13 mouse cellular contexts compared by ENCODE assay signal in the genomic region with DNA sequence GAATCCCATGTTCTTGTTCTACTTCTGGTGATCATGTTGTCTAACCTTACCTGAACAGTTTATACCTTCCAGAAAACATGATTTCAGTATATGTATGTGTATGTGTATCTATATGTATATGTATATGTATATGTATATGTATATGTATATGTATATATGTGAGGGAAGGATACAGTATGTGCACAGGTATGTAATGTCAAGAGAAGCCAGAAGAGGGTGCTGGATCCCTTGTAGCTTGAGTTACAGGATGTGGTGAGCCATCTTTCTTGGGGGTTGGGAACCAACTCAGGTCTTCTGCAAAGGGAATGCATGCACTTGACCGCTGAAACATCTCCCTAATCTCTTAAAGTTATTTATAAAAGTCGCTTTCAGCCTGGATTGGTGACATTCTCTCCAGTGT.
A peak's percentile ranks its signal among the peaks of the same experiment; 100 is the strongest.
DNase-seq lines count a peak whose midpoint lies in the region; ATAC-seq and TF ChIP-seq lines count a peak whose summit lies in the region.
"Had no signal": no experiment of that assay in that cellular context is flagged by ENCODE, and none has a peak within 500 bp of the region (broad histone marks: within the 10 kb centered on the region; RNA-seq: fewer than 3 reads in every experiment).

No protein-coding gene starts in this region.

- peaks cover 5% of the 10 kb centered on the region; the same call in 1 of the 2 replicates for H3K4me1 ChIP-seq in hindbrain, embryonic 14.5 days (replicated peaks; ENCODE audit: control insufficient read depth, insufficient read depth, low read length)
- H3K4me1 ChIP-seq in hindbrain, postnatal 0 days (ENCODE audit: insufficient read depth, low read length): no peaks in the 10 kb centered on the region

- no peak for ATAC-seq in hindbrain, embryonic 14.5 days (ENCODE audit: low FRiP score)
- ATAC-seq in hindbrain, postnatal 0 days: no peak

- H3K27me3 ChIP-seq in hindbrain, embryonic 14.5 days (ENCODE audit: control insufficient read depth, insufficient read depth, low read length): no peaks in the 10 kb centered on the region
- no peaks in the 10 kb centered on the region for H3K27me3 ChIP-seq in hindbrain, postnatal 0 days (ENCODE audit: insufficient read depth, low read length)
- H3K27me3 ChIP-seq: heart, embryonic 12.5 days had no signal

- H3K4me2 ChIP-seq in hindbrain, embryonic 14.5 days (replicated peaks): no peak overlapping the region
- no peak overlapping the region for H3K4me2 ChIP-seq in hindbrain, postnatal 0 days (ENCODE audit: low read depth, low read length)
- H3K4me2 ChIP-seq: heart, embryonic 12.5 days had no signal

- H3K36me3 ChIP-seq in hindbrain, embryonic 14.5 days (replicated peaks; ENCODE audit: control insufficient read depth, insufficient read depth): no peaks in the 10 kb centered on the region
- H3K36me3 ChIP-seq in hindbrain, postnatal 0 days (ENCODE audit: insufficient read depth, low read length): no peaks in the 10 kb centered on the region
- H3K36me3 ChIP-seq: heart, embryonic 12.5 days had no signal

- H3K9me3 ChIP-seq in hindbrain, embryonic 14.5 days (ENCODE audit: control insufficient read depth, low read length): no peaks in the 10 kb centered on the region
- H3K9me3 ChIP-seq in hindbrain, postnatal 0 days (ENCODE audit: low read length): no peaks in the 10 kb centered on the region
- H3K9me3 ChIP-seq: heart, embryonic 12.5 days had no signal

- H3K4me3 ChIP-seq in hindbrain, embryonic 14.5 days (replicated peaks; ENCODE audit: low read length): no peak overlapping the region
- no peak overlapping the region for H3K4me3 ChIP-seq in hindbrain, postnatal 0 days (ENCODE audit: low read length)
- H3K4me3 ChIP-seq: heart, embryonic 12.5 days; layer of hippocampus, adult 2 months; myocyte had no signal

- TF ChIP-seq CTCF in hindbrain, postnatal 0 days (IDR thresholded peaks at IDR 0.05; ENCODE audit: low read depth): no peak

- H3K27ac ChIP-seq in hindbrain, embryonic 14.5 days: peak overlapping the region; percentile 63; the same call in 1 of the 2 replicates
- H3K27ac ChIP-seq in hindbrain, postnatal 0 days: no peak overlapping the region
- H3K27ac ChIP-seq: layer of hippocampus, adult 2 months; stomach, postnatal 0 days had no signal

- WGBS in hindbrain, embryonic 14.5 days: 95% methylated on average over 2 of the region's 2 CpGs
- WGBS in hindbrain, postnatal 0 days: 94% methylated on average over 2 of the region's 2 CpGs

- H3K9ac ChIP-seq in hindbrain, embryonic 14.5 days: no peak overlapping the region
- H3K9ac ChIP-seq in hindbrain, postnatal 0 days (replicated peaks; ENCODE audit: low read length): no peak overlapping the region
- H3K9ac ChIP-seq: forebrain, postnatal 0 days; heart, embryonic 12.5 days had no signal

- peak; percentile 28 for DNase-seq in embryo, embryonic 10 days (ENCODE audit: low spot score)
- DNase-seq in embryo, embryonic 11 days: no peak
- no peak for DNase-seq in hindbrain, embryonic 14.5 days (ENCODE audit: low spot score)
- DNase-seq in hindbrain, postnatal 0 days (ENCODE audit: low spot score): no peak
- peak; percentile 44 for DNase-seq in 416B (ENCODE audit: low read depth)
- peak; percentile 9 for DNase-seq in WW6 (ENCODE audit: low read depth, low spot score)
- DNase-seq in frontal cortex, postnatal 36 days (ENCODE audit: low spot score in 2 of 2): no peak
- DNase-seq in gastrocnemius, postnatal 10 days: no peak

Comparison
In these comparisons a context has a peak if more than half of its experiments do, and no peak if none do; other contexts are left out.
1. DNase-seq: peak in embryo, embryonic 10 days (single experiment), 416B (single experiment) and WW6 (single experiment); none in embryo, embryonic 11 days (single experiment), hindbrain, embryonic 14.5 days (single experiment), hindbrain, postnatal 0 days (single experiment), frontal cortex, postnatal 36 days (0 of 2) and gastrocnemius, postnatal 10 days (single experiment).